Mouse (Mus musculus) megakaryocyte, embryonic 14.5 days (primary cell): Measurements from ENCODE around the gene Dsp.

Experiments used
- FLI1 ChIP-seq: IDR thresholded peaks from 2 replicates; pipeline ENCODE4 v1.6.1; 2012; ENCODE audit warnings: low read length, inconsistent platforms, mixed read lengths
- GATA1 ChIP-seq: IDR thresholded peaks from 3 replicates; pipeline ENCODE4 v1.6.1; 2012; ENCODE audit warnings: mixed read lengths, low read length, inconsistent platforms, borderline replicate concordance

- TF ChIP-seq GATA1 (no peak), FLI1 (no peak)
Observed at GRCm38 (mm10) chr13:38148348-38148747, 2.7 kb upstream of the Dsp start.
